Mouse (Mus musculus) lung, postnatal 0 days (tissue): ENCODE data around the gene Osbpl10. TPM values are rescaled to one million over a fixed set of nuclear protein-coding genes. Genes with fewer than 3 reads are reported as not detected.

Source experiments
- ATAC-seq: fragments of 200-750 bp; cut with Nextera tagmentation; 2 replicates; pipeline ENCODE4 v1.8.0; 2017; ENCODE audit warnings: moderate library complexity
- DNase-seq: peaks from one replicate; pipeline ENCODE4 v3.0.0-alpha.2; 2016; ENCODE audit warnings: low spot score
- H3K27ac ChIP-seq: fragments of 300-500 bp; sonication (generic); 2 replicates; pipeline ENCODE4 v1.5.1; 2014; ENCODE audit warnings: antibody characterized with exemption, mild to moderate bottlenecking, low read length, mixed read lengths
- H3K27me3 ChIP-seq: fragments of 300-500 bp; sonication (generic); replicated peaks from 2 replicates; pipeline ENCODE4 v1.6.1; 2014; ENCODE audit warnings: low read length, mixed read lengths; ENCODE audit not compliant: insufficient read depth
- H3K36me3 ChIP-seq: fragments of 300-500 bp; sonication (generic); 2 replicates; pipeline ENCODE4 v1.6.1; 2014; ENCODE audit warnings: low read length, mixed read lengths; ENCODE audit not compliant: insufficient read depth
- H3K4me1 ChIP-seq: fragments of 300-500 bp; sonication (generic); 2 replicates; pipeline ENCODE4 v1.6.1; 2014; ENCODE audit warnings: antibody characterized with exemption, low read depth, low read length, mixed read lengths; ENCODE audit not compliant: insufficient read depth
- H3K4me2 ChIP-seq: fragments of 300-500 bp; sonication (generic); replicated peaks from 2 replicates; pipeline ENCODE4 v1.6.1; 2014; ENCODE audit warnings: low read depth, mild to moderate bottlenecking, low read length, moderate library complexity, mixed read lengths
- H3K4me3 ChIP-seq: fragments of 300-500 bp; sonication (generic); 2 replicates; pipeline ENCODE4 v1.5.1; 2014; ENCODE audit warnings: low read depth, low read length
- H3K9ac ChIP-seq: fragments of 300-500 bp; sonication (generic); replicated peaks from 2 replicates; pipeline ENCODE4 v1.6.1; 2014; ENCODE audit warnings: low read depth, mild to moderate bottlenecking
- H3K9me3 ChIP-seq: fragments of 300-500 bp; sonication (generic); 2 replicates; pipeline ENCODE4 v1.6.1; 2016; ENCODE audit warnings: low read length, mixed read lengths
- CTCF ChIP-seq: IDR thresholded peaks from 2 replicates; pipeline ENCODE4 v1.5.1; 2016; ENCODE audit warnings: antibody characterized with exemption, mild to moderate bottlenecking
- EP300 ChIP-seq: IDR thresholded peaks from 2 replicates; pipeline ENCODE4 v1.6.1; 2016; ENCODE audit warnings: antibody characterized with exemption, mild to moderate bottlenecking, control low read depth
- WGBS: fragments of 180-500 bp; shearing (Covaris S2); extraction: QIAGEN DNeasy Blood & Tissue Kit; methylation state at CpG from one replicate; pipeline ENCODE4 v1.1.7; 2014; 5-methylcytosine and 5-hydroxymethylcytosine counted together
- polyA plus RNA-seq: library from polyadenylated mRNA; unstranded; fragments of >200 nt; fragmentation: Nextera tagmentation; extraction: Ambion mirVana; gene quantifications from 2 replicates; pipeline ENCODE4 v1.2.1, GENCODE M21; 2015

Gene Osbpl10
- polyA plus RNA-seq, 1 experiment from 2014 or later, result 2.6 TPM

- no peak overlapping the region for H3K27ac ChIP-seq
- no peaks in the 10 kb centered on the region for H3K27me3 ChIP-seq
- H3K9ac ChIP-seq, result no peak overlapping the region
- no peak overlapping the region for H3K4me2 ChIP-seq
- ATAC-seq (no peak), DNase-seq (no peak)
- TF ChIP-seq CTCF, result no peak
- TF ChIP-seq EP300, result 0 out of 2 replicates have a peak, but pooled peaks have one; percentile 18
- no peaks in the 10 kb centered on the region for H3K36me3 ChIP-seq
- H3K4me1 ChIP-seq, result no peaks in the 10 kb centered on the region
- 80% methylated on average over 5 of the region's 5 CpGs for WGBS
- H3K4me3 ChIP-seq, result no peak overlapping the region
- no peaks in the 10 kb centered on the region for H3K9me3 ChIP-seq
These were observed 255.4 kb downstream of the Osbpl10 start for GRCm38 (mm10) chr9:115233721-115234120.

GRCm38 (mm10) chr9:115234561-115234960, 256.2 kb downstream of the Osbpl10 start:
- TF ChIP-seq CTCF (no peak), EP300 (no peak)
- H3K4me1 ChIP-seq, result no peaks in the 10 kb centered on the region
- H3K4me3 ChIP-seq, result no peak overlapping the region
- no peaks in the 10 kb centered on the region for H3K27me3 ChIP-seq
- H3K9ac ChIP-seq, result no peak overlapping the region
- DNase-seq (no peak), ATAC-seq (no peak)
- WGBS, result 96% methylated on average over 2 of the region's 2 CpGs
- H3K27ac ChIP-seq, result no peak overlapping the region
- no peaks in the 10 kb centered on the region for H3K9me3 ChIP-seq
- H3K36me3 ChIP-seq, result no peaks in the 10 kb centered on the region
- no peak overlapping the region for H3K4me2 ChIP-seq

GRCm38 (mm10) chr9:115236352-115236841, 258.0 kb downstream of the Osbpl10 start:
- H3K36me3 ChIP-seq, result no peaks in the 10 kb centered on the region
- H3K4me3 ChIP-seq, result no peak overlapping the region
- ATAC-seq (peak; percentile 59), DNase-seq (peak; percentile 59)
- H3K4me2 ChIP-seq, result no peak overlapping the region
- H3K27me3 ChIP-seq, result no peaks in the 10 kb centered on the region
- 70% methylated on average over 8 of the region's 8 CpGs for WGBS
- no peak overlapping the region for H3K9ac ChIP-seq
- no peak for TF ChIP-seq CTCF
- TF ChIP-seq EP300, result no peak
- no peaks in the 10 kb centered on the region for H3K4me1 ChIP-seq
- H3K9me3 ChIP-seq, result no peaks in the 10 kb centered on the region
- no peak overlapping the region for H3K27ac ChIP-seq

GRCm38 (mm10) chr9:115237943-115238342, 259.6 kb downstream of the Osbpl10 start:
- ATAC-seq (no peak), DNase-seq (no peak)
- Histone ChIP-seq H3K9me3 (no peaks in the 10 kb centered on the region), H3K36me3 (no peaks in the 10 kb centered on the region), H3K9ac (no peak overlapping the region), H3K4me3 (no peak overlapping the region), H3K27me3 (no peaks in the 10 kb centered on the region), H3K27ac (no peak overlapping the region), H3K4me1 (no peaks in the 10 kb centered on the region), H3K4me2 (no peak overlapping the region)
- TF ChIP-seq CTCF (no peak), EP300 (no peak)

GRCm38 (mm10) chr9:115239861-115240260, 261.5 kb downstream of the Osbpl10 start:
- no peaks in the 10 kb centered on the region for H3K9me3 ChIP-seq
- H3K4me1 ChIP-seq, result peaks cover 4% of the 10 kb centered on the region; the same call in 1 of the 2 replicates
- DNase-seq, result no peak
- no peaks in the 10 kb centered on the region; the same call in 1 of the 2 replicates for H3K36me3 ChIP-seq
- no peak overlapping the region for H3K27ac ChIP-seq
- no peak for ATAC-seq
- no peak overlapping the region for H3K9ac ChIP-seq
- TF ChIP-seq EP300, result no peak
- H3K4me2 ChIP-seq, result no peak overlapping the region
- no peak overlapping the region for H3K4me3 ChIP-seq
- H3K27me3 ChIP-seq, result no peaks in the 10 kb centered on the region
- 94% methylated on average over 5 of the region's 5 CpGs for WGBS

- Histone ChIP-seq H3K4me3 (no peak overlapping the region), H3K9ac (no peak overlapping the region), H3K27ac (peak overlapping the region; percentile 63), H3K27me3 (no peaks in the 10 kb centered on the region), H3K4me2 (no peak overlapping the region), H3K9me3 (no peaks in the 10 kb centered on the region), H3K4me1 (peaks cover 4% of the 10 kb centered on the region; the same call in 1 of the 2 replicates), H3K36me3 (peaks cover 8% of the 10 kb centered on the region; the same call in 1 of the 2 replicates)
- DNase-seq, result peak; percentile 86
- ATAC-seq, result peak; percentile 67
- WGBS, result 72% methylated on average over 6 of the region's 6 CpGs
- TF ChIP-seq EP300, result peak; percentile 96
- no peak for TF ChIP-seq CTCF
These were observed 265.3 kb downstream of the Osbpl10 start for GRCm38 (mm10) chr9:115243630-115244029.
